Mouse (Mus musculus): Measurements from ENCODE around the gene Hsf4.
"Not testable (repeated sequence)": the region's sequence is repeated elsewhere in the genome, so short reads cannot be mapped to it uniquely, and the experiment has no call there.

Hsf4 gene

DNA sequence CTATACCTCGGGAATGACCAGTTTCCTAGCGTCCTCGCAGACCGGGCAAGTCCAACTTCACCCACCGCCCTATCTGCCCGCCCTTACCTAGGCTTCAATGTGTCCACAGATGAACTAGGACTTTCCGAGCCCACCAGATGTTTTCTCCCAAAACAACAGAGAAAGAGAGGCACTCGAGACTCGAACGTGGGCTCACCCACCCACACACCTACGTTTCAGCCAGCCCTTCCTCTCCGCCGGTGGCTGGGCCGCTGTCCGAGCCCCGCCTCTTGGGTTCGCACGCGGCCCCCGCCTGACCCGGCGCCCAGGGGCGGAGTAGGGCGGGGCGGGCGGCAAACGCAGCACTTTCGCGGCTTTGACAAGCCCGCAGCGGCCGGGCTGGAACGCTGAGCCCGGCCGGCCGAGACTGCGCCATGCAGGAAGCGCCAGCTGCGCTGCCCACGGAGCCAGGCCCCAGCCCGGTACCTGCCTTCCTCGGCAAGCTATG lies at the start of gene Hsf4:
Gene Hsf4, plus strand, starts transcription at position 341 of the 487 bp plus-strand sequence.
- ATAC-seq (ENCODE audit: insufficient number of reproducible peaks, low FRiP score, low TSS enrichment) = no peak

DNA sequence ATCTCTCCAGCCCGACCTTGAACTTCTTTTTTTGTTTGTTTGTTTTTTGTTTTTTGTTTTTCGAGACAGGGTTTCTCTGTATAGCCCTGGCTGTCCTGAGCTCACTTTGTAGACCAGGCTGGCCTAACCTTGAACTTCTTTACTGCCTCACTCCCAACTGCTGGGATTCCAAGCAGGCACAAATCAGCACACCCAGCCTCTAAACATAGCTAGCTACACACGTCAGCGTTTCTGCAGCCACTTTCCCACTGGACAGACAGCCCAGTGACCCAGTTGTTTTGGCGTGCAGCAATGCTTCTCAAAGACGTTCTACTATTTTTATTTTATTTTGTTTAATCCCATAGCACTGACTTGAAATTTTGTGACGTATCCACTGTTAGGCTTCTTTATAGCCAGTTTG lies 45.8 kb upstream of the Hsf4 start:
- no peak for ATAC-seq (ENCODE audit: insufficient number of reproducible peaks, low FRiP score, low TSS enrichment)

GRCm38 (mm10) chr8:105224413-105225271 lies 45.0 kb upstream of the Hsf4 start, which contains the start of gene D230025D16Rik:
TSS of gene D230025D16Rik (plus strand) at chr8:105225145.
- ATAC-seq (ENCODE audit: insufficient number of reproducible peaks, low FRiP score, low TSS enrichment) = peak; percentile 93

DNA sequence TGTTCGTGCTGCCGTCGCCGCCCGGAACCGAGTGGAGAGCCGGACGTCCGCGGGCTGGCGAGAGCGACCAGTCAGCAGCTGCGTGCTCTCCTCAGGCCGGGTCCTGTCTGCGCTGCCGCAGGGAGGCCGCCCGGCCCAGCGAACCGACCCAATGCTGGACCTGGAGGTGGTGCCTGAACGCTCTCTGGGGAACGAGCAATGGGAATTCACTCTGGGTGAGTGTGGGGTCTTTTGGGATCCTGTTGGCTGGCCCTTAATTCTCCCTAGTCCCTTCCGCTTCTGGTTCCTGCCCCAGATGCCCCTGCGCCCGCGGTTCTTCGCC lies 44.4 kb upstream of the Hsf4 start:
- ATAC-seq (ENCODE audit: insufficient number of reproducible peaks, low FRiP score, low TSS enrichment) = no peak

DNA sequence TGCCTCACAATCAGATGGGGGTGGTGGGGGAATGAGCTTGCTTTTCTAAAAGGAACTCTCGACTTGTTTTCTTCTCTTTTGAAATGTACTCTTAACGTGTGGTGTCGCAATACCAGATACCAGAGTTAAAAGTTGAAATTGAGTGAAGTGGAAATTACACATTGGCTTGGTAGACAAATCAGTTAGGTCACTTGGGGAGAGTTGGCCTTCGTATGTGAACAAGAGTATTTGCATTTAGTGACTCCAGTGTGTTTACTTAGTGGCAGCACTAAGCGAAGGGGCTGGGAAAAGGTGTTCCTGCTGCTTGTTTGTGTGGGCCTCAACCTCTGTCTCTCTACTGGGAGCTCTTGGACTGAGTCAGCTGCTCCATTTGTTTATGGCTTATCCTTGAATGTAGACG lies 43.7 kb upstream of the Hsf4 start:
- no peak for ATAC-seq (ENCODE audit: insufficient number of reproducible peaks, low FRiP score, low TSS enrichment)

- ATAC-seq (ENCODE audit: insufficient number of reproducible peaks, low FRiP score, low TSS enrichment) = no peak
These were observed 37.9 kb upstream of the Hsf4 start for GRCm38 (mm10) chr8:105231503-105232320.

- ATAC-seq (ENCODE audit: insufficient number of reproducible peaks, low FRiP score, low TSS enrichment) = not testable (repeated sequence)
These were observed 37.3 kb upstream of the Hsf4 start for GRCm38 (mm10) chr8:105232321-105232693.

GRCm38 (mm10) chr8:105233126-105233935 lies 36.3 kb upstream of the Hsf4 start:
- ATAC-seq (ENCODE audit: insufficient number of reproducible peaks, low FRiP score, low TSS enrichment) = no peak

DNA sequence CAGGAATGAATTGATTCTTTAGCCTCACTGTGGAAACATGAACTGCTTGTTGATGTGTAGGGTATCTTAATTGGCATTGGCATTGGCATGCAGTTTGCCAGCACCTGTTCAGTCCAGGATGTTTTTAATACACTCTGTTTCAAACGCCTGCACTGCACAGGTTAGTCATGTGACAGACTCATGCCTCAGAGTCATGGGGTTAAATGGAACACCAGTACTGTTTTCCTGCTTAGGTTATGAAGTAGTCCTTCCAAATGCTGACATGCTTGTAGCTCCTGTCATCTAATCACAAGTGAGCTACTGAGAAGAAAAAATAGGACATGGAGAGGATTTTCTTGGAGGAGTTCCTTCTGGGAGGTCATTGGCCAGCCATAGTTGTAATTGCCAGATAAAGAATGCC lies 34.4 kb upstream of the Hsf4 start:
- no peak for ATAC-seq (ENCODE audit: insufficient number of reproducible peaks, low FRiP score, low TSS enrichment)

- no peak for ATAC-seq (ENCODE audit: insufficient number of reproducible peaks, low FRiP score, low TSS enrichment)
These were observed 32.0 kb upstream of the Hsf4 start for GRCm38 (mm10) chr8:105237442-105238142.

GRCm38 (mm10) chr8:105241016-105241415 lies 28.6 kb upstream of the Hsf4 start:
- no peak for ATAC-seq (ENCODE audit: insufficient number of reproducible peaks, low FRiP score, low TSS enrichment)

DNA sequence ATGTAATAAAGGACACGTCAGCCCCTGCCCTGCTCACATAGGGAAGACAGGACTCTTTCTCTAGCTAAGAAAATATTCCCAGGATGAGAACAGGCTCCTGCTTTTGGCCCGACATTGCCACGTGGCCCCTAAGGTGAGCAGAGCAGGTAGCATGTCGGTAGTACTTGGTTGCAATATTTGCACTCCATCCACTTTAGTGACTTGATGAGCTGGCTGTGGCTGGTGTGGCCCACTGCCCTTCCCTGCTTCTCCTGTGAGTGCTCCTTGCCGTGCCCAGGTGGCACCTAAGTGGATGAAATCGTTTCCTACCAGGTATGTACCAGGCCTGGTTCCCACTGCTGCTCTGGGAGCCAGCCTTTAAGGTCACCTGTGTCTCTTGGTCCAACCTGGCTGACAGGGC lies 17.6 kb upstream of the Hsf4 start:
- ATAC-seq (ENCODE audit: insufficient number of reproducible peaks, low FRiP score, low TSS enrichment) = no peak

GRCm38 (mm10) chr8:105252680-105253537 lies 16.7 kb upstream of the Hsf4 start:
- no peak for ATAC-seq (ENCODE audit: insufficient number of reproducible peaks, low FRiP score, low TSS enrichment)

DNA sequence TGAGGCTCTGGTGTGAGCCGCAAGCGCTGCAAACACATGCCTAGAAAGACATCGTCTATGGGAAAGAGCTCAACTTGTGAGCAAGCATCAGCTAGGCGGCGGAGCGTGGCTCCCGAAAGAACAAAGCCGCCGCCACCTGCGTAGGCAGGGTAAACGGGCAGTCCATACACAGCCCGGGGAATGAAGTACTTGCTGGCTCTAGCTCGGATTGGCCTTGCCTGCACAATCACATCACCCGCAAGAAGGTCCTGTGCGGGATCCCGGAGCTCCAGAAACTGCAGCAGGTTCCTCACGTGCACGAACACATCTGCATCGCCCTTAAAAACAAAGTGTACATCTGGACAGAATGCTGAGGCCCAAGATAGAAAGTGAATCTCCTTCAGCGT lies 15.8 kb upstream of the Hsf4 start:
- peak; percentile 3; the same call in 1 of the 2 replicates for ATAC-seq (ENCODE audit: insufficient number of reproducible peaks, low FRiP score, low TSS enrichment)

DNA sequence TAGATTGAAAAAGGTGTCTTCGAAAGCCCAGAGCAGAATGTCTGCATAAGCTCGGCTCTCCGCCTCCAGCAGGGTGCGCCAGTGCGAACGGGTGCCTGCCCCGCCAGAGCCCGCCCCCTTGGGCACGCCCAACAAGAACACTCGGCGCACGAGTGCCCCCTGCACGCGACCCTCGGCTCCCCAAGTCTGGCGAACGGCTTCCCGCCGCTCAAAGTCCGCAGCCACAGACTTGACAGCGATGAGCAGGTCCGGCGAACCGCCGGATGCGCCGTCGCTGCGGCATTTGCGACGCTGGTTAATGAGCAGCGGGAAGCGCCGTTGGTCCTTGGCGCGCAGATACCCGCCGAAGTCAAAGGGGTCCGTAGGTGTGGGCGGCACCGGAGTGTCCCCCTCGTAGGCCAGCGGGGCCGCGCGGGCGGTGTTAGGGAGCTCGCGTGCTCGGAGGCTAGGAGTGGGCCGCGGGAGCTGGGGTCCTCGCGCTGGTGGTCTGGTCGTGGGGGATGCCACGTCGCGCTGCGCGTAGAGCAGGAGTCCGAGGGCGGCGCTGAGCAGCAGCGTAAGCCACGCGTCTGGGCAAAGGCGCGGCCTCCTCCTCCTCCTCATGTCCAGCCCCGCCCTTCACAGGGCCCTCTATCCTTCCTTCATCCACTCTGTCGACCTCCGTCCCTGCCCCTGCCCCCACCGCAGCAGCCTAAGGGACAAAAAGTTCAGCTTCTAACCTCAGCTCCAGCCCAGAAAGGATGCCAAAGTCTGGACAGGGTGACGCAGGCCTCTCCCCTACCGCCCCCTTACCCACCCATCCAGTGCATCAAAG lies 15.2 kb upstream of the Hsf4 start:
- ATAC-seq (ENCODE audit: insufficient number of reproducible peaks, low FRiP score, low TSS enrichment) = peak; percentile 47

DNA sequence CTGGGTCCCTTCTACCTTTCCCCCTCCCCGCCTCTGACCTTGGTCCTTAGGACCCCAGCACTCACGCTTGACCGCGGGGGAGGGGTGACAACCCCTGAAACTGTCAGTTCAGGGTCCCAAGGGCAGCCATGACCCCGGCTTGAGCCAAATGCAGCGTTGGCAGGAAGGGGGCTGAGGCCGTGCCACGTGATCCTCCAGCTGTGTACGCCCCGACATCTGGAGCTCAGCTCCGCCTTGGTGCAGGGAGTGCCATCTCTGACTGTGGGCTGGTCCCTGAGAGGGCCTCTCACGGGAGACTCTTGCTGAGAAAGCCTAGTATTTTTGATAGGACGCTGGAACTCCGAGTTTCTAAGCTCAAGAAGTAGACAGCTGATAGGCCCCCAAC lies 14.6 kb upstream of the Hsf4 start, which contains the start of gene B3gnt9:
Gene B3gnt9, minus strand, starts transcription at position 188 of the 385 bp plus-strand sequence.
- ATAC-seq (ENCODE audit: insufficient number of reproducible peaks, low FRiP score, low TSS enrichment) = no peak

DNA sequence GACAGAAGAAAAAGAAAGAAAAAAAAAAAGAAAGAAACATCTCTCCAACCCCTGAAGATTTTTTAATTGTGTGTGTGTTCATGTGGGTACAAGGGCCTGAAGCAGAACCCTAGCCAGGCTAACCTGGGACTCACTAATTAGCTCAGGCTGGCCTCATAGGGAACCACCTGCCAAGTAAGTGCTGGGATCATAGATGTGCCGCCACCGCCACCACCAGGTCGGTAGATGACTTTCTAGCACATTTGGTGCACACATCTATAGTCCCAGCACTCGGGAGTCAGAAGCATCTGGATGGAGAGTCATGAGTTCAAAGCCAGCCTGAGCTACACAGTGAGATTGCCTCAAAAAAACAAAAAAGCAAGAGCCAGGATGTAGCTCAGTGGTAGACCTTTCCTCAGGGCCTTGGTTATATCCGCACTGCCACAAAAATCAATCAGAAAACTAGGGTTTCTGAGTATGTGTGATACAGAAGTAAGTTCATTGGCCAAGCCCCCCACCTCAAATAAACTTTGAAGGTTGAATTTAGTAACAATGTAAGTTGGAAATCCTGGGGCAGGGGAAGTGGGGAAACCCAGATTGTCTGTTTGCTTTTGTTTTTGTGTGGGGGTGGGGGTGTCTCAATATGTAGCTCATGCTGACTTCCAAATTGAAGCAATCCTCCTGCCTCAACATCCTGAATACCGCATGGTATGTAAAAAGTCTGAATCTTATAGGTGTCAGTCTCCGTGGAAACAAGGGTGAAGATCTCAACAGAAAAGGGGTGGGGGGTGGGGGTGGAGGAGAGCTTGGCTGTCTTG lies 12.1 kb upstream of the Hsf4 start:
- no peak for ATAC-seq (ENCODE audit: insufficient number of reproducible peaks, low FRiP score, low TSS enrichment)

Measured in cerebellum, adult (tissue).